Mouse (Mus musculus) 3T3-L1 (cell line): Measurements from ENCODE around the gene Ctbp2.

Experiments used
- DNase-seq: peaks from one replicate; pipeline ENCODE4 v3.0.0-alpha.2; 2015; ENCODE audit warnings: low read depth, low spot score

Ctbp2 gene

DNA sequence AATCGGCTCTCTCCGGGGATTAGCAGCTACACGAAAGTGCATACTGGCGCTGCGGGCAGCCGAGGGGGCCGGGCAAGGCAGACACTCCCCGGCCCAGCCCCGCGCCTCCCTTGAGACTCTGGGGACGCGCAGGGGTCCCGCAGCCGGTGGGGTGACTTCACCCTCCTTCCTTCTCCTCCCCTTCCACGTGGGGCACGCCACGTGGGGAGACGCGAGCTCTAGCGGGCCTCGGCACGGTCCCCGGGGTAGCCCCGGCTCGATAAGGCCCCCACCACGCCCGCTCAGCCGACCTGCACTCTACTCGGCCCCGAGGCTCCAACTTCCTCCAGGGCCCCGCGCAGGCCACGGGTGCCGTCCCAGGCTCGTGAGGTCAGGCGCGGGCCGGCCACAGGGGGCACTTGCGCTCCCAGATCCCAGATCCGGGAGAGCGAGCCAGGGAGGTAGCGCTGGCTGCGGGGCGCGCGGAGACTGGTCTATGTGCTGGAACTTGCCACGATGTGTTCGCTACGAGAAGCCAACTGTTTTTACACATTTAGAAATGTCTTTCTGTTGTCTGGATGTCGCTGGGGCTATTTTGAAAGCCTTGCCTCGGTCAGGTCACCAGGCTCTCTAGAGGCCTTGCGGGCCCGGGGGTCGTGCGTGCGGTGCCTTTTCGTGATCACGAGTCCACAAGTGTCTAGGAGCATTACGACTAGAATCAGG, at the start of gene Ctbp2:
Ctbp2 (minus strand) TSS at position 356 of the 702 bp plus-strand sequence.
- DNase-seq = peak; percentile 61

DNA sequence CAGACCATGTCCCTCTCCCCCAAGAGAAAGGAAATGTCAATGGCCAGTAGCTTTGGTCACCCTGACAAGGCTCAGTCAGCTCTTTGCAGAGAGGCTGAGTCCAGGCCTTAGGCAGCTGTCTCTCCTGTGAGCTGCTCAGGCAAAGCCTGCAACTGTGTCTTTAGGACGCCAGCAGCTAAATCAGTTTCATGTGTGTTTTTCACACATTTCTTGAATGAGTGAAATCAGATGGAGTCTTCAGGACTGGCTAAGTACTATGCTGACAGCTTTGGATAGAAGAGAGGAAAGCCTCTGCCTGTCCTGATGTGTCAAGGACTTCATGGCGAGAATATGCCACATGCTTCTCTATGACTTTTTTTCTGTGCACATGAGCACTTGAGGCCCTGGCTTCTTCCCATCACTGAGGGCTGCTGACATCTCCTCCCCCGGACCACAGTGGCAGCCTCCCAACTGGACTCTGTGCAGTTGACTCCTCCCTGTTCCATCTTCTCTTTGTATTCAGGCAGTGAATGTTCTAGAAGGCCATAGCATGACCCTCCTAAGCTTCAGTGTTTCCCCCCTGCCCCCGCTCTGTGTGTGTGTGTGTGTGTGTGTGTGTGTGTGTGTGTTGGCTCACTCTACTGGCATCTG, 47.4 kb upstream of the Ctbp2 start:
- no peak for DNase-seq

- no peak for DNase-seq
Measured at GRCm38 (mm10) chr7:133168928-133169327, 44.8 kb upstream of the Ctbp2 start.

DNA sequence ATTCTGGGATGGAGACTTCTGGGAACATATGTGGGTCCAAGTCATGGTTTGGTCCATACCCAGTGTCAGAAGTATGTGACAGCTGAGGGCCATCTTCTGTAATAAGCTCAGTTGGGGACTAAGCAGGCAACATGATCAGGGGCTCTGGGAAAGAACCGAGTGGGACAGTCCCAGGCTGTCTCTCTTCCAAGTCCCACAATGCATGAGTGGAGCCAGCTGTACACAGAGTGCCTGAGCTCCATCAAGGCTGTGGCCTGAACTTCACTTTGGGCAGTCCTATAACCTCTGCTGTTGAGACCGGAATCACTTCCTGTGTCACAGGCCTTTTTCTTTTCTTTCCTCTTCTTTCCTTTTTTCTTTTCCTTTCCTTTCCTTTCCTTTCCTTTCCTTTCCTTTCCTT, 43.7 kb upstream of the Ctbp2 start:
- DNase-seq = no peak

GRCm38 (mm10) chr7:133164770-133165169, 40.6 kb upstream of the Ctbp2 start:
- DNase-seq = no peak

GRCm38 (mm10) chr7:133163011-133163410, 38.9 kb upstream of the Ctbp2 start:
- DNase-seq = peak; percentile 46

- DNase-seq = peak; percentile 67
Measured at GRCm38 (mm10) chr7:133162131-133162530, 38.0 kb upstream of the Ctbp2 start.

DNA sequence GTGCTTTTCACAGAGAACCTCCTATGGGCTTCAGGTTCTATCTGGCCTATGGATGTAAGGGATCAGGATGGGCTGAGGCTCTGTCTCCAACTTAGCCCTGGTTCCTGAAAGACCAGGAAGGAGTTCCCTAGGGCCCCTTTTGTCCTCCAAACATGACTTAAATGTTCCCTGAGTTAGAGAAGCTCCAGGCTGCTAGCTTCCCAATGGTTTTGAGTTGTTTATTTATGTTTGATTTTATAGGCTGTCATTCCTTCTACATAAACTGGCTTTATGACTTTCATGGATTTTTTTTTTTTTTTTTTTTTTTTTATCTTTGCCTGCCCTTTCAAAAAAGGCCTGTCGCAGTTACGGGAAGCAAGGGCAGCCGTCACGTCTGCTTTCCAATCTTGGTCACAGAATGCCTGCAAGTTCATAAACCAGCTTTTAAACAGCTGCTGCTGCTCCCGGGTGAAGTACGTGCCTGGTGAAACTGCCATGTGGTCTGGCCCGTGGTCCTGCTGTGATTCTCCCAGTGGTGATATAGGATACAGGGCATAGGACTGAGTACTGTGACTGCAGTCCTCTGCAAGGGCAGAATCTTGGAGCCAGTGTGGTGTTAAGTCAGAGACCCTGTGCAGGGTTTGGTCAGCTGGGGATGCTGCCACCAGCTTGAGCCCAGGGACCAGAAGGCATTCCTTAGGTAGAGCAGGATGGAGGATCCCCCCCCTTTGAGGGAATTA, 37.4 kb upstream of the Ctbp2 start:
- DNase-seq = no peak

DNA sequence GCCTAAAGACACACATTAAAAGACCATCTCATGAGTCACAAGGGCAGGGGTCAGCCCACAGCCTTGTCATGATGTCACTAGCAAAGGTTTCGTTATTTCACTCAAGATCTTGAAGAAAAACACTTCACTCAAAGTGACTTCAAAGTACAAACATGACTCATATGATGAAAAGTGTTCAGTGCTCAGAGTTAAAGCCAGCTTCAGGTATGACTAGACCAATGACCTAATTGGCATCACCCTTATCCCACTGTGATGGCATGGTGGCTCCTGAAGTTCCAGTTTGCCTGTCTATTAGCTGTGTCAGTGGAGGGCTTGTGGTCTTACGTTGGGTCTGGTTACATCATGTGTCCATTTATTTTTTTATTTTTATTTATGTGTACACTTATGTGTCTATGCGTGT, 35.4 kb upstream of the Ctbp2 start:
- peak; percentile 25 for DNase-seq

DNA sequence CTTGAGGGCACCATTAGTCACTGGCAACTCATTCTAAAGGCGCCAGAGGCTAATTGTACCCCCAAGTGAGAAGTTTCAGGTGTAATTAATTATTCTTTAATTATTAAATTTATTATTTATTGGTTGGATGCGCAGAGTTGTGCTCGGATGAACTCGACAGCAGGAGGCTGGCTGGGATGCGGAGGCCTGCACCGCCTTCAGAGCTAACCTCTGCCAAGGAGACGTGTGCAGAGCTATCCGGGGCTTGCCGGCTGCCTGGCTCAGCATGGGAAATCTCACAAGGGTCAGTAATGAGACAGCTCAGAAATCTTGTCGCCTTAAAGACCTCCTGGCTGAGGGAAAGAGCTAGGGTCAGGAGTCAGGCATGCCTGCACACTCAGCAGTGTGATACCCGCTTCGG, 31.5 kb upstream of the Ctbp2 start:
- DNase-seq = no peak

GRCm38 (mm10) chr7:133154846-133155245, 30.7 kb upstream of the Ctbp2 start:
- no peak for DNase-seq

DNA sequence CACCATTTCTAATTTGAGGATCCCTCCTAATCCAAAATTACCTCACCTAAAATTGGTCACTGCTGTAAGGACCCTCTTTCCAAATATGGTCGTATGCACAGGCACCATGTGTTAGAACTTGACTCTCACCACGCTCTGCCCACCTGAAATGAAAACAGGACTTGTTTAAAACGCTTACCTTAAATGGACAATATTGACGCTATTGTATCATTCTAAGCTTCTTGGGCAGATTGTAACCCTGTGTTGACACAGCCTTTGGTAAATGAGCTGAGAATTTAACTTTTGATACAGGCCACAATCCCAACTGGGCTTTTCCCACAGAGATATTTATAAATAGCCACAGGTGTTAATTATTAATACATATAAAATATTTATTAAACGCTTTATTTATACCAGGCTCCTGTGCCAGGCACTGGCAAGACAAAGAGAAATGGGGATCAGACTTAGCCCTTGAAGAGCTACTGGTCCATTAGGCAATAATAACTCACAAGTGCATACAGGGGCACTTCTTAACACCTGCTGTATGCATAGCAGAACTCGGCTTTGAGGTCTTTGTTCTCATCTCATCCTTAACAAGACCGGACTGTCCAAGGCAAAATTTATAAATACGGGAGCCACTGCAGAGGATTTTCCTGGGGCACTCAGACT, 15.7 kb upstream of the Ctbp2 start:
- no peak for DNase-seq

- peak; percentile 19 for DNase-seq
Measured at GRCm38 (mm10) chr7:133133552-133133951, 9.4 kb upstream of the Ctbp2 start.

GRCm38 (mm10) chr7:133132702-133133101, 8.5 kb upstream of the Ctbp2 start:
- DNase-seq = peak; percentile 49

DNA sequence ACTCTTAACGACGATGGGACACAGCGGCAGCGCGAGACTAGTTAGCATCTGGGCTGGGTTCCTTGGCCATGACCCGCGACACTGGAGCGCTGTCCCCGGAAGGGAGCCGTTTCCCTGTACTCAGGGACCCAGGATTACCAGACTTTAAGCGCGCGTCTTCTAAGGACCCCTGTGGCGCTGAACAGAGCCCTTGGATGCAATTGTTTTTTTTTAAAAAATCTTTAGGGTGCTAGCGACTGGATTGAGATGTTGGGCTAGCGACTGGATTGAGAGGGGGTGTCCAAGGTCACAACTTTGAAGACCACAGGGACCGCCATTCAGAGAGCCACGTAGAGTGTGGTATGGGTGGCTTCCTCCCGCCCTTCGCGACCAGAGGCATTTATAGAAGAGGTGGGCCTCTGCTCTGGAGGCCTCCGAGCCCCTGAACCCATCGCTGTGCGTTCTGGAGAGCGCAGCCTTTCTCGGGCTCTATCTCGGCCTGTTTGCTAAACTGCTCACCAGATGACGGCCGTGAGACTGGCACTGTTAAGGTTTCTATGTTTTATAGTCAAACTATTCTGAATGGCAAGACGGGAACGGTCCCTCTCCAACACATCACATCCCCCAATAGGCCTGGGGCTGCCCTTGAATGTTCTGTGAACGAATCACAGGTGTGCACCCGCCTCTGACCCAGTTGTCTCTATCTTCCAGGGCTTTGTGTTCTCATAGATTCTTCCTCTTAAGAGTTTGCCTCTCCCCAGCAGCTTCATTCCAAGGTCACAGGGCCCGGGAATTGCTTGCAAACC, 739 bp upstream of the Ctbp2 start:
- DNase-seq = no peak

DNA sequence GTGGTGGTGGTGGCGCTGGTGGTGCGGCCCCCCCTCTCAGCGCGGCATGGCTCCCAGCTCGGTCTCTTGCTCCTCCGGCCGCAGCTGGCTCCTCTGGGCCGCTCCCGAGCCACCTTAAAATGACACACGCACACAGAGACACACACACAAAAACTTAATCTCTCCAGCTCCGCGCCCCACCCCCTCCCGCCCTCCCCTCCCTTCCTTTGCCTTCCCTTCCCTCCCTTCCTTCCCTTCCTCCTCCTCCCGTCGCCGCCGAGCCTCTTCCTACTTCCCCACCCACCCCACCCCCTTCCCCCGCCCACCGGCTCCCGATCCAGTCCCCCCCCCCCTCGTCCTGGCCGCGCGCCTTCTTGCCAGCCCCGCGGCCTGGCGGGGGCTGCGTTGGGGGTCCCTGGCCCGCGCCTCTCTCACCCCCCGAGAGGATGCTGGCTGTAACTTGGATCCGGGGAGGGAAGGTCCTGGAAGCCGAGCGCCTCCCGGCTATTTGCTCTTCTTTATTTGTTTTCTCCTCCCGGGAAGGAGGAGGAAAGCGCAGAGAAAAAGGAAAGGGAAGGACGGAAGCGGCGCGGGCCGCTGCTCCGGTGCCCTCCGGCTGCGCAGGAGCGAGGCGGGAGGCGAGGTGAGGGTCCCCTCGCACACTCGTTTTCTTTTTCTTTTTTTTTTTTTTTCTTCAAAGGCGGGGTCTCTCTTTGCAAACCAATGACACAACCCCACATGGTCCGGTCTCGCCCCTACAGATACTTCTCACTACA, 733 bp downstream of the Ctbp2 start, which contains the start of gene Fgfr2:
Fgfr2 (minus strand) TSS at position 107 of the 755 bp plus-strand sequence.
- peak; percentile 77 for DNase-seq

DNA sequence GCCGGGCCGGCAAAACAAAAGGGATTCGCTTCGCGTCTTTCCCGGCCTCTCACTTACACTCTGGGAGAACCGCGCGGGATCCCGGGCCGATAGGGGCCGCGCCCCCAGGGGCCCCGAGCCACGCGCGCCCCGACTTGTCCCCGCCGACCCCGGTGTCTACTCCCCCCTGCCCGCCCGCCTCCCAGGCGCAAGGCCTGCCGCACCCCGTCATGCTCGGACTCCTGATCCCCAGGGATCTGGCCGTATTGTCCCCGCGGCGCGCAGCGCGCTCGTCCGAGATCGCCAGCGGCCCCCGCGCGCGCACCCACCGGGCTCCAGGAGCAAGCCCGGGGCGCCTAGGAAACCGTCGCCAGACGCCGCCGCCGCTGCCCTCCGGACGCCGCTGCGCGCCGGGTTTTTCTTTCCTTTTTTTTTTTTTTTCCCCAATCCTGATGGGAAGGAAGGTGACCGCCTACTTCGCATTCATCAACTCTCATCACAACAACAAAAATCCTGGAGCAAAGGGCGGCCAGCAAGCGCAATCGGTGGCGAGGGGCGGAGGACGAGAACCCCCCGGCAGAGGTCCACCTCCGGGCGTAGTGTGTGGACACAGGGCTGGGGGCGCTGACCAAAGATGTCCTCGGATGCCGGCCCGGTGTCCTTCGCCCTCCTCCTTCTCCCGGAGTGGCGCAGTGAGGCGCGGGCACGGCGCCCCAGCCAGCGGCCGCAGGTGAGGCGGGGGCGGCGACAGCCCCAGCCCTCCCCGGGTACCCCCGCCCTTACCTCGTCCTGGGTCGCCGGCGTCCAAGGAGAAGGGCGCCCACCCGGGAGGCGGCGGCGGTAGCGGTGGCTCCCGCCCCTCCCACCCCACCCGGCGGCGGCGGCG, 1.5 kb downstream of the Ctbp2 start:
- peak; percentile 61 for DNase-seq

DNA sequence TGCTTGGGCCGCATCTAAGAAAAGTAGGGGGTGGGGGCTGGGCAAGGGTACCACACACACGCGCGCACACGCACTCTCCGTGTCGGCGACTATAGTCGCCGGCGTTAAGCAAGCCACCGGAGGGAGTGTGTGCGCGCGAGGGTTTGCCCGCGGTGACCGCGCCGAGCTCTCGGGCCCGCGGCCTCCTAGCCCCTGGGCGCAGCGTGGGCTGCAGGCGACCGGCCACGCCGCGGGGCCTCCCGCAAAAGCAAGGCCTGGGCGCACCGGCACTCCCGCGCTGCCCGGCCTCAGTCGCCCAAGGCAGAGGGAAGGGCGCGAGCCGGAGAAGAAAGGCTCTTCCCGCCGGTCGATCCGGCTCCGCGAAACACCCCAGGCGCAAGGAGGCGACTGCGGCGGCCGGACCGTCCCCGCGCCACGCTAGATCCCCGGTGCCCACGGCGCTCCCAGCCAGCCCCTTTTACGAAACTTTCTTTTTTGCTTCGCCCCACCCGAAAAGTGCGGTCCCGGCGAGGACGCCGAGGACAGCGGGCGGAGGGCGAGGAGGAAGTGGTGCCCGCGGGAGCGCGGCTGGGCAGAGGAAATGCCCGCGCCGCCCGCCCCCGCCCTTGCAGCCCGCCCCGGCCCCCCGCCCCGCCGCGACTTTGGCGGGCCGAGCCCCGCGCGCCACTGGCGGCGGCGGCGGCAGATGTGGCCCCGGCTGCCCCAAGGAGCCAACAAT, 2.3 kb downstream of the Ctbp2 start:
- no peak for DNase-seq

GRCm38 (mm10) chr7:133121080-133121607, 3.0 kb downstream of the Ctbp2 start:
- peak; percentile 3 for DNase-seq
